Mouse (Mus musculus) liver, embryonic 14.5 days (tissue): ENCODE measurements at regions not wholly inside any gene's neighbourhood (a gene's known extent, or its start where the extent isn't known, plus 50 kb on each side); places are given as distances from the start of the nearest gene placed in this dataset.

Experiments used
- CTCF ChIP-seq: IDR thresholded peaks from 2 replicates; pipeline ENCODE4 v1.5.1; 2016; ENCODE audit warnings: antibody characterized with exemption, low read depth, control low read depth
- EP300 ChIP-seq: IDR thresholded peaks from 2 replicates; pipeline ENCODE4 v1.6.1; 2016; ENCODE audit warnings: antibody characterized with exemption, low read depth

DNA sequence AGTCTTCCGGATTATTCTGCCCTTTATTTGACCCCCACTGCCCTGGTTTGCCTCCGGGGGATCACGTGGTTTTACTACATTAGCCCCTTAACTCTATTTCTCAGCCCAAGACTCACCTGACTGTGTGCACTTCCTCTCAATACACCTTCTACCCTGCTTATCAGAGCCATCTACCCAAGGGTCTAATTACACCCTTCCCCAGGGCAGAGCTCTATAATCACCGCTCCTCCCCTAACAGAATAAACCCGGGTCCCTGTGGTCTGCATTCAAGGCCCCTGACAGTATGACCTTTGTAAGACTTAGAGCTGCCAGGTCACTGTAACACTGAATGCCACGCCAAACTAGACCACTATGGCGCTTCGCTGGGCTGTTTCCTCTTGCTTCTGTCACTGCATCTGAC is 113.6 kb upstream of the Jarid2 start:
- TF ChIP-seq CTCF = no peak
- no peak for TF ChIP-seq EP300
